Mouse (Mus musculus) cerebellum, postnatal 4 days (tissue): Measurements from ENCODE around the gene E430018J23Rik.
"Not testable (repeated sequence)": the region's sequence is repeated elsewhere in the genome, so short reads cannot be mapped to it uniquely, and the experiment has no call there.

Source experiments
- DNase-seq, 2 experiments: peaks; one replicate each; pipeline ENCODE4 v3.0.0; 2022; ENCODE audit warnings: low spot score in 2 of 2, mixed read lengths in 1 of 2

The E430018J23Rik gene

DNA sequence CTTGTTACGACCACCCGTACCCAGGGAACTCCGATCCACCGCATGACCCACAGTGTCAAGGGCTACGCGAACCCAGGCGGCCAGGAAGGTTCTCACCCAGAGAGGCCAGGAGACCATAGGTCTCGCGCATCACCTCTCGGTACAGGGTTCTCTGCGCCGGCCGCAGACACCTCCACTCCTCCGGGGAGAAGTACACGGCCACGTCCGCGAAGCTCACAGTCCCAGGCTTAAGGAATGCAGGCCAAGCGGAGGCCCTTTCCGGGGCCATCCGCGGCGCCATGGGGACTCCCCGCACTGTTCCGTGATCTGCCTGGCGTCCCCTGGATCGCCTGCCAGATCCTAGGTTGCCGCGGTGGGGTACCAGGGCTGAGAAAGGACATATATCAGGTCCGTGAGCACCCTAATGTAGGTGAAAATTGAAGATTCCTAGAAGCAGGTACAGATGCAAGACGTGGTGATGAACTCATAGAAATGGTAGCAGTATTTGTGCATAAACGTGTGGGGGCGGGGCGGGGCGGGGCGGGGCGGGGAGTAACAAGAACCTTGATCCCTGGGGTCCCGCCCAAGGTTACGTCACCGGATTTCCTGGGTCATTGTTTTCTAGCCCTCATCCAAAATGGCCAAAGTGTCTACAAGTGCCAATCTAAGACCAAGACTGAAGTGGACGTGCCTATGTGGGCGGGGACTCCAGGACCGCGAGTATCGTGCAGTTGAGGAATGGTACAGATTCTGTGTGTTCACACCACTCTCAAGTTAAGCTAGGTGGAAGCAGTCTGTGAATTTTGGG, at the start of gene E430018J23Rik:
TSS of gene E430018J23Rik (minus strand) at position 473 of the 787 bp plus-strand sequence.
- DNase-seq, result peak; percentile 89 to 95

DNA sequence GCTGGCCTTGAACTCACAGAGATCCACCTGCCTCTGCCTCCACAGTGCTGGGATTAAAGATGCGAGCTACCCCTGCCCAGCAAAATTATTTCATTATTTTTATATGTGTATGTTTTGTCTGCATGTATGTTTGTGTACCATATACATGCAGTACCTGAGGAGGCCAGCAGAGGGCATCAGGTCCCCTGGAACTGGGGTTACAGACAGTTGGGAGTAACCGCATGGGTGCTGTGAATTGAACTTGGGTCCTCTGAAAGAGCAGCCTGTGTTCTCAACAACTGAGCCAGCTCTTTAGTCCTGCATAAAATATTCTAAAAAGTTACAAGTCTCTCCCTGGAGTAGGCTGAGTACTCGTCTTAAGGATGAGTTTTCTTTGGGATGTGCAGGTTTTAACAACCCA, 44.3 kb upstream of the E430018J23Rik start:
- no peak for DNase-seq

DNA sequence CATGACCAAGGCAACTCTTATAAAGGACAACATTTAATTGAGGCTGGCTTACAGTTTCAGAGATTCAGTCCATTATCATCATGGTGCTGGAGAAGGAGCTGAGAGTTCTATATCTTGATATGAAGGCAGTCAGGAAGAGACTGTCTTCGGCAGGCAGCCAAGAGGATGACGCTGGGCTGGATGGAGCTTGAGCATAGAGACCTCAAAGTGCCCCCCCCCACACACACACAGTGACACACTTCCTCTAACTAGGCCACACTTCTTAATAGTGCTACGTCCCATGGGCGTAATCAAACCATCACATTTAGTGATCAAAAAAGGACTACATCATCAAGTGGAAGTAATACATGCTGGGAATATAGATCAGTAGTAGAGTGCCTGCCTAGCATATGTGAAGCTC, 41.8 kb upstream of the E430018J23Rik start:
- no peak for DNase-seq

DNA sequence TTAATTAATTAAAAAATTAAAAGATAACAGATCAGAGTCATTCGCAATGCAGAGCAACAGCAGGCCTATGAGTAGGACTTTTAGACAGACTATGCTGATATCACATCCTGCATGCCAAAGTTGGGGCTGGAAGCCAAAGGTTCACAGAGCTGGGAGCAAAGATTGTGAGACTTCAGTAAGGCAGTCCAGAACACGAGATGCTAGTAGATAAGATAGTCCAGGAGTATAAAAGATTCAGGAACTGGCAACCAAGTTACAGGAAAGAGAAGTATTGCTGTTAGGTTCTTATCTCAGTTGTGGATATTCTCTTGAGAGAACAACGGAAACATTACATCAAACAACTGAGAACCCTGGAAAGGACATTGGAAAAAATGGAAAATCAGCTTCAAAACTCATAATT, 32.9 kb upstream of the E430018J23Rik start:
- DNase-seq, result no peak

DNA sequence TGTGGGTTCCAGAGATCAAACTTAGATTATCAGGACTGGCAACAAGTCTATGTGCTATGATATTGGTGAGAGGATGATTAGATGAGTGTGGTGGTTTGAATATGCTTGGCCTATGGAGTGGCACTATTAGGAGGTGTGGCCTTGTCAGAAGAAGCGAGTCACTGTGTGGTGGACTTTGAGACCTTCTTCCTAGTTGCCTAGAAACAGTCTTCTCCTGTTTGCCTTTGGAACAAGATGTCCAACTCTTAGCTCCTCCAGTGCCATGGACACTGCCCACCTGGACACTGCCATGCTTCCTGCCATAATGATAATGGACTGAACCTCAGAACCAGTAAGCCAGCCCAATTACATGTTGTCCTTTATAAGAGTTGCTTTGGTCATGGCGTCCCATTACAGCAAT, 32.5 kb upstream of the E430018J23Rik start:
- no peak for DNase-seq

DNA sequence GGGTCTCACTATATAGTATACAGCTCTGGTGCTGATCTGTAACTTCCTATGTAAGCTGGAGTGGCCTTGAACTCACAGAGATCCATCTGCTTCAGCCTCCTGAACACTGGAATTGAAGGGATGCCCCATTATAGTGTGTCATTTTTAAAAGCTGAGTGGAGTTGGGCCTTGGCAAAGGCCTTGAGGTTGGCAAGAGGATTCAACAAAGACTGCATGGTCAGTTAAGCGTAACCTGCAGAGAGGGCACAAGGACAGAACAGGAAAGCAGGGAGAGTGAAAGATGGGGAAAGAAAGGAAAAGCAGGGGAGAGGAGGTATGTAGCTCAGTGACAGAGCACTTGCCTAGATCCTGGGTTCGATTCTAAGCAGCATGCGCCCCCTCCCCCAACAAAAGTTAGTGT, 31.9 kb upstream of the E430018J23Rik start:
- DNase-seq, result no peak

DNA sequence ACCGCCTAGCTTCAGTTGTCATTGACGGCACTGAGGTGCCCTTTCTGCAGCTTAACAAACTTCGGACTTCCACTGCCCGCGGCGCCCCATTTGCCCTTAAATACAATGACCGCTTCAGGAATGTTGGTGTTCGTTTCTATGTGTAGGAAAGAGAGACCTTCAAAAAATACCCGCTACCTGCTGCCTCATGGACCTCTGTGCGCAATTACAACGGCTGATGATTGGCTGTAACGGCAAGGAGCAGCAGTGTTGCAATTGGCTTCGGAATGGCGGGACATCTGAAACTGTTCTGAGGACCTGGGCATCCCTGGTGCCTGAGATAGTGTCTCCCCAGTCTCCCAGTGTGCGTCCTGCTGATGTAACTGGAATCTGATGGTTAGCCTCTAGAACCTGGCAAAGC, 28.8 kb upstream of the E430018J23Rik start:
- peak in 1 of 2 experiments; percentile 20 for DNase-seq

DNA sequence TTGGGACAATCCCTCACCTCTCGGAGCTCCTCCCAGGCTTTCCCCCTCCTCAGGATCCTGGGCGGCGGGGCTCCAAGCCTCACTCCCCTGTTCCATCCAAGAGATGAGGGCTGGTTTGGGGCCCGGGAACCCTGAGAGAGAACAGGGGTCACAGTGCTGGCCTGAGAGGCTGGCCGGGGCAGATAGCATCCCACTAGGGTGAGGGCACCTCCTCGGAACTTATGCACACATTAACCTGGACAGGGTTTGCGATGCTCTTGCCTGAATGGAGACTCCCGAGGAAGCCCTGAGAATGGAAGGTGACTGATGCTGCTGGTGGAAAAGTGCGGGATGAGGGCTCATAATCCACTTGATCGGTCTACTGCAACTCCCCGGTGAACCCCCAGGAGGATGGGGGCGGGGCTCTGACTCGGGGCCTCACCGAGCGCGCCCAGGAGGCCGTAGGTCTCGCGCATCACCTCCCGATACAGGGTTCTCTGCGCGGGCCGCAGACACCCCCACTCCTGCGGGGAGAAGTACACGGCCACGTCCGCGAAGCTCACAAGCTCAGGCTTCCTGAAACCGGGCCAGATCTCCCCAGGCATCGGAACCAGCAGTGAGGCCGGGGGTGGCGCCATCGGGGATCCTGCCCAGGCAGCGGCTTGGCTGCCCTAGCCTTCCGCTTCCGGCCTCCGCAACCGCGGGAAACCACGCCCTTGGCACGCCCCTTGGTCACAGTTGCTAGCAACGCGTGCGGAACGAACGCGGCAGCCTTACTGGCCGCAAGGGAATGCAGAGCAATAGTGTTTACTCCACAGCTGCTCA, 28.2 kb upstream of the E430018J23Rik start, which contains the start of gene Zfp688:
TSS of gene Zfp688 (minus strand) at position 681 of the 804 bp plus-strand sequence.
- DNase-seq, result peak; percentile 75 to 87

DNA sequence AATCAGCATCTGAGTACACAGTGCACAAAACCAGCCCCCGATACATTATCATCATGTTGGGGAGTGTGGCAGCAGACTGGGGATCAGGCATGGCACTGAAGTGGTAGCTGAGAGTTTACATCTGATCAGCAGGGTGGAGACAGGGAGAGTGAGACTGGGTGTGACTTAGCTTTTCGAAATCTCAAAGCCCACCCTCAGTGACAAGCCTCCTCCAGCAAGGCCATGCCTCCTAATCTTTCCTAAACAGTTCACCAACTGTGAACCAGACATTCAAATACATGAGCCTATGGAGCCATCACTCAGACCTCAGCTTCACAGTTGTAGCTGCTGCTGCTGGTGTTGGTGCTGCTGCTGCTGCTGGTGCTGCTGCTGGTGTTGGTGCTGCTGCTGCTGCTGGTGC, 18.0 kb upstream of the E430018J23Rik start:
- DNase-seq, result no peak

DNA sequence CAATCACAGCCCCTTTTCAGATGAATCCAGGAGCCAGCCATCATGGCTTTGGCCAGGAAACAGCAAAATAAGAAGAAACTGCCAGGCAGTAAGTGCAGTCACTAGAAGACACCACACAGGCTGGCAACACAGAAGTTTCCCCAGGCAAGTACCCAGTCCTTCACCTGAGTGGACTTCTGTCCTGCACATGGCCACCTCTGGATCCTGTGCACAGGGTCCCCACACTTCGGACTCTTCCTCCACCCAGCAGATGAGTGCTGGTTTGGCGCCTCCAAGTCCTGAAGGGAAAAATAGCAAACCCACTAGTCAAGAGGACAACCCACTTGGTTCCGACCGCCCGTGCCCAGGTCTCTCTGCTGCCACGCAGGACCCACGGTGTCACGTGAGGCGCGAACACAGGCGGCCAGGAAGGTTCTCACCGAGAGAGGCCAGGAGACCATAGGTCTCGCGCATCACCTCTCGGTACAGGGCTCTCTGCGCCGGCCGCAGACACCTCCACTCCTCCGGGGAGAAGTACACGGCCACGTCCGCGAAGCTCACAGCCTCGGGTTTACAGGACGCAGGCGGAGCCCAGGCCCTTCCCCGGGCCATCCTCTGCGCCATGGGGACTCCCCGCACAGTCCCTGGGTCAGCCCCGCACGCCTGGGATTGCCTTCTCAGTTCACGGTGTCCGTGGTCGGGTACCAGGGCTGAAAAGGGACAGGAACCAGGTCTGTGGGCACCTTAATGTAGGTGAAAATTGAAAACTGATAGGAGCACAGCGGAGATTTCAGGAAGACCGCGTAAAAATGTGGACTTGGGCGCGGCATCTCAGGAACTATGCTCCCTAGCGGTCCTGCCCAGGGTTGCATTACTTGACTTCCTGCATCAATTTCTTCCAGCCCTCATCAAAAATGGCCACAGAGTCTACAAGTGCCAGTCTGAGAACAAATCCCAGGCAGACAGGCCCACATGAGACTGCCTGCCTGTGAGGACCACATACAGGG, 12.9 kb upstream of the E430018J23Rik start, which contains the start of gene Zfp764:
TSS of gene Zfp764 (minus strand) at position 821 of the 986 bp plus-strand sequence.
- DNase-seq, result peak; percentile 69 to 86

DNA sequence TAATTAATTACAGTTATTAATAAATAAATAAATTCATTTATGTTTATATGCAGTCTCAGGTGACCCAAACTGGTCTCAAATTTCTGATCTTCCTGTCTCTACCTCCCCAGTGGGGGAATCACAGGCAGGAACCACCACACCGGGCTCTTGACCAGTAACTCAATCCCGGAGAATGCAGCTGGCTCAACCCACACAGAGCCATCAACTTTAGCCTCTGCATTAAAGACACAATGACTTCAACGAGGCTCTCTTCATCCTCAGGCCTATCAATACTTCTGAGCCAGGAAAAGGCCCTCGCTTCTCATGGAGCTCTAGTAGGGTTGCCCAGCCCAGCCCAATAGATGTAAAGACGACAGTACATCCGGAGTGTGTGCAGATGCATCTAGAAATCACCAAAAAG, 10.7 kb upstream of the E430018J23Rik start:
- not testable (repeated sequence) for DNase-seq

DNA sequence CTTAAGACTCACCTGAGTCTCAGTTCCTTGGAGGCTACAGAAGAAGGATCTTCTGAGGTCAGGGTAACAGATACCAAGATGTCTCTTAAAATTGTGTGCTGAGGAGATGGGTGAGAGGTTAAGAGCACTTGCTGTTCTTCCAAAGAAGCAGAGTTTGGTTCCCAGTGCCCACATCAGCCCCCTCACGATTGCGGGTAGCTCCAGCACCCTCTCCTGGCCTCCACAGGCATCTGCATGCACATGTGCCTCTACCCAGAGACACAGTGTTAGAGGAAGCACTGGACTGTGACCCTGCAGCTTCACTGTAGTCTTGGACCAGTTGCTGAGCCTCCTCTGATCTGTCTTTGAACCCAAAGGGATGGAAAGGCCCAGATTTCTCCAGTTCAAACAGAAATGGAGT, 9.6 kb upstream of the E430018J23Rik start:
- no peak for DNase-seq

DNA sequence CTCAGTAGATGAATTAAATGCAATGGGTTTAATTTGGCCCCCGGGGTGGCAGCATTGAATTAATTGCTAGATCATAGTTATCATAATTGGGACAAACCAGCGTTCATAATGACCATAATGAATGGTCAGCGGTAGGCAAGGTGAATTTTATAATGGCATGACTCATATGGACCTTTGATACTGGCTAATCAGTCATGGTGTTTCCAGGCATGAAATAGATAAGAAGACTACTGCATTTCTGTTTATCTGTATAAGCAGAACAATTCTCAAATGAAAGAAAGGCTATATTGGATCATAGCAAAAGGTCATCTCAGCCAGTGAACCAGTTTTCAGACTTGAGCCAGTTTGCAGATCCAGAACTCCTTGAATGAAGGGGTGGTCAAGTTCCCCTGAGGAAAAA, 6.9 kb upstream of the E430018J23Rik start:
- DNase-seq, result no peak

DNA sequence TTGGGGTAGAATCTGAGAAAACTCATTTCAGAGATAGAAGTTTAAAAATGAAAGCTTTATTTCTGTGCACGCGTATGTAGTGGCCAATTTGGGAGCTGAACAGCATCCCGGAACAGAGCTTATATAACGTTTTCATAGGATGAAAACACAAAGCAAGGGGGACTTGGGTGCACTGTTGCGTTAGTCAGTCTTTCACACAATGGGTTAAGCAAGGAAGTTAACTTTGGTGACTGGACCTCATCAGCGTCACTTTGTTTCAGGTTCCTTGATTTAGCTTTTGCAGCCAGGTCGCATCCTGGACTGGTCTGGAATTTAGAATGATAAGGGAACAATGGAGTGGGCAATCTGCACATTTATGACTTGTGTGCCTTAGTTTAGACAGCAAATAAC, 510 bp upstream of the E430018J23Rik start:
- no peak for DNase-seq

DNA sequence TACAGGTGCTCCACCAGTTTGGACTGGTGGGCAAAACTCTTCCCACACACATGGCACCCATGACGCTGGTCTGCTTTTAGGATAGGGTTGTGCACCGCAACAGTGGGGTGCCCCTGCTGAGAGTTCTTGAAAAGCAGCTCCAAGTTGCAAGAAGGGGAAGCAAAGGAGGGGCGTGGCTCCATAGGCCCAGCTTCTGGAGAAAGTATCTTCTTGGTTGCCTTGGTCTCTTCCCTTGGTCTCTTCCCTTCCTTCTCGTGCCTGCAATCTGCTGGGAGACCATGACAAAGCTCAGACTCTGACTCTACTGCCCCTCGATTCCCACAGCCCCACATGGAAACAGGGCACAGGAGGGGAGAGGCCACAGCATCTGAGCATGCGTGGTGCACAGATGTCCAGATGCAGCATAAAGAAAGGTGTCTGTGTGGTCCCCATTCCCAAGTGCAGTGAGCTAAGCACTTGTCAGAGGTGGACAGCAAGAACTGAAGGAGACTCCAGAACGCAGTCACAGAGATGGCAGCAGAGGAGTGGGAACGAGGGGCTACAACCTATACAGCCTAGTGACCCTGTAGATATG, 1.1 kb downstream of the E430018J23Rik start:
- no peak for DNase-seq

DNA sequence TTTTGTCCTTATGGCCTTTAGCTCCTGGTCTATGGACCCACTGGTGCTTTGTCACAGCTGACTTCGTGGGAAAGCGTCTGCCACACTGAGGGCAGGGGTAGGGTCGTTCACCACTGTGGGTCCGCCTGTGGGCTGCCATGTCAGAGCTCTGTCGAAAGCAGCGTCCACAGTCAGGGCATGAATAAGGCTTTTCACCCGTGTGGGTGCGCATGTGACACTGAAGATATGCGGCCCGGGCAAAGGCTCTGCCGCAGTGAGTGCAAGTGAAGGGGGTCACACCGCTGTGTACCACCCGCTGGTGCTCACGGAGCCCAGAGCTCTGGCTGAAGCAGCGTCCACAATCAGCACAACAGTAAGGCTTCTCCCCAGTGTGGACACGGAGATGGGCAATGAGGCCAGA, 1.9 kb downstream of the E430018J23Rik start:
- DNase-seq, result no peak

DNA sequence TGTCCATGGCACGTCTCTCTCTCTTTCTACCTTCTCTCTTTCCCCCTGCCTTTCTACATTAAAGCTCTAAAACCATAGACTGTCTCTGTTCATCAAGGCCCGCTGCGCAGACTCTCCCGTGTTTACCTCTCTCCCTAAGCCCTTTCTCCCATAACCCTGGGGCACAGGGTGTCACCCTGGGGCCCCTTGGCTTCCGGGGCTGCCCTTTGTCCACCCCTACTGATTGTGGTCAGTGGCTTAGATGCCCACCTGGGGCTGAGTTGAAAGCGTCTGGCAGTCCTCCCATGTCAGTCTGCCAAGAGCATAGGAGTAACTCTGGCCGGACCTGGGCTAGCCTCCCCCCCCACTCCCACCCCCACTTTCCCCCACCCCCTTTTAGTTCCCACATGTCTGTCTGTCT, 3.1 kb downstream of the E430018J23Rik start:
- no peak for DNase-seq

DNA sequence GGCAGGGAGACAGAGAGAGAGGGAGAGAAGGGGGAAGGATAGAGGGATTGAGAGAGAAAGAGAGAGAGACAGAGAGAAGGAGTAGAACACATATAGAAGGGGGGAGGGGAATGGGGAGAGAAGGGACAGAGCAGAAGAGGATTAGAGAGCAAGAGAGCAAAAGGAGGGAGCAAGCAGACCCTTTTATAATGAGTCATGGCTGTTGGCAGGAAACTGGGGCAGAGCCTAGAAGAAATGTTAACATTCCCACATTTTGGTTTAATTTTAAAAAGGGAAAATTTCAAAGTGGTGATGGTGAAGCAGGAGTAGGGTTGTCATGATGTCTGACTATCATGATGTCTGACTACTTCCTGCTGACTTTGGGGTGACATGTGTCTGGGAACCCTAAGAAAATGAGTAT, 5.2 kb downstream of the E430018J23Rik start:
- DNase-seq, result not testable (repeated sequence)

DNA sequence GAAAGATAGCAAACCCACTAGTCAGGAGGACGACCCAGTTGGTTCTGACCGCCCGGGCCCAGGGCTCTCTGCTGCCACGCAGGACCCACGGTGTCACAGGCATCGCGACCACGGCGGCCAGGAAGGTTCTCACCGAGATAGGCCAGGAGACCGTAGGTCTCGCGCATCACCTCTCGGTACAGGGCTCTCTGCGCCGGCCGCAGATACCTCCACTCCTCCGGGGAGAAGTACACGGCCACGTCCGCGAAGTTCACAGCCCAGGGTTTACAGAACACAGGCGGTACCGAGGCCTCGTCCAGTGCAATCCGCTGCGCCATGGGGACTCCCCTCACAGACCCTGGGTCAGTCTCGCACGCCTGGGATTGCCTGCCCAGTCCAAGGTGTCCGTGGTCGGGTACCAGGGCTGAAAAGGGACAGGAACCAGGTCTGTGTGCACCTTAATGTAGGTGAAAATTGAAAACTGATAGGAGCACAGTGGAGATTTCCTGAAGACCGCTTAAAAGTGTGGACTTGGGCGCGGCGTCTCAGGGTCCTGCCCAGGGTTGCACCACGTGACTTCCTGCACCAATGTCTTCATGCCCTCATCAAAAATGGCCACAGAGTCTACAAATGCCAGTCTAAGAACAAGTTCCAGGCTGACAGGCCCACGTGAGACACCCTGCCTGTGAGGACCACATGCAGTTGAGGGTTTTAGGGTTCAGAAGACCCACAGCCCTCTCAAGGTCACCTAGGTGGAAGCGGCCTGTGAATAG, 6.6 kb downstream of the E430018J23Rik start, which contains the start of gene 9130019O22Rik:
TSS of gene 9130019O22Rik (minus strand) at position 526 of the 752 bp plus-strand sequence.
- peak; percentile 73 to 89 for DNase-seq

DNA sequence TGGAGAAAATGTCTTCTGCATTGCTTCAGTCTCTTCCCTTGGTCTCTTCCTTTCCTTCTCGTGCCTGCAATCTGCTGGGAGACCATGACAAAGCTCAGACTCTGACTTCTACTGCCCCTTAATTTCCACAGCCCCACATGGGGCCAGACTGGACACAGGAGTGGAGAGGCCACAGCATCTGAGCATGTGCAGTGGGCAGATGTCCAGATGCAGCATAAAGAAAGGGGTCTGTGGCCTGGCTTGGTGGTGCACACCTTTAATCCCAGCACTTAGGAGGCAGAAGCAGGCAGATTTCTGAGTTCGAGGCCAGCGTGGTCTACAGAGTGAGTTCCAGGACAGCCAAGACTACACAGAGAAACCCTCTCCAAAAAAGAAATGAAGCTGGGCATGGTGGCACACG, 7.9 kb downstream of the E430018J23Rik start:
- not testable (repeated sequence) for DNase-seq
